Mouse (Mus musculus) liver, embryonic 14.5 days (tissue): ENCODE measurements around the gene Dsn1.

Experiments used
- CTCF ChIP-seq: IDR thresholded peaks from 2 replicates; pipeline ENCODE4 v1.5.1; 2016; ENCODE audit warnings: antibody characterized with exemption, low read depth, control low read depth
- EP300 ChIP-seq: IDR thresholded peaks from 2 replicates; pipeline ENCODE4 v1.6.1; 2016; ENCODE audit warnings: antibody characterized with exemption, low read depth

GRCm38 (mm10) chr2:156981291-156981690 lies 25.7 kb downstream of the Dsn1 start:
- TF ChIP-seq CTCF, result no peak
- no peak for TF ChIP-seq EP300
